Mouse (Mus musculus): ENCODE data around the gene B4gat1.

B4gat1 gene

DNA sequence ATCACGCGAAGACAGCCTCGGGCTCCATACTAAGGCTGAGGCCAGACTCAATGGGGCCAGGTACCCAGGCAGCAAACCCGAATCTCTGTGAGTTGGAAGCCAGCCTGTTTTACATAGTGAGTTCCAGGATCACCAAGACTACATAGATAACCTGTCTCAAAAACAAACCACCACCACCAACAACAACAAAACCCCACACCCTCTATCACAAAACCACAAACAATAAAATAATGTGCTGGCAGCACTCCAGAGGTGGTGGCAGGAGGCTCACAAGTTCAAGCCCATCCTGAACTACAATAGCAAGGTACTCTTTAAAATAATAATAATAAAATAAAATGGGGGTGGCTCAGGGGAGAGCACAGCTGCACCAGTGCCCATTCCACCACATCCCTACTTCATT lies 2.0 kb upstream of the B4gat1 start:
- no peak for DNase-seq

DNA sequence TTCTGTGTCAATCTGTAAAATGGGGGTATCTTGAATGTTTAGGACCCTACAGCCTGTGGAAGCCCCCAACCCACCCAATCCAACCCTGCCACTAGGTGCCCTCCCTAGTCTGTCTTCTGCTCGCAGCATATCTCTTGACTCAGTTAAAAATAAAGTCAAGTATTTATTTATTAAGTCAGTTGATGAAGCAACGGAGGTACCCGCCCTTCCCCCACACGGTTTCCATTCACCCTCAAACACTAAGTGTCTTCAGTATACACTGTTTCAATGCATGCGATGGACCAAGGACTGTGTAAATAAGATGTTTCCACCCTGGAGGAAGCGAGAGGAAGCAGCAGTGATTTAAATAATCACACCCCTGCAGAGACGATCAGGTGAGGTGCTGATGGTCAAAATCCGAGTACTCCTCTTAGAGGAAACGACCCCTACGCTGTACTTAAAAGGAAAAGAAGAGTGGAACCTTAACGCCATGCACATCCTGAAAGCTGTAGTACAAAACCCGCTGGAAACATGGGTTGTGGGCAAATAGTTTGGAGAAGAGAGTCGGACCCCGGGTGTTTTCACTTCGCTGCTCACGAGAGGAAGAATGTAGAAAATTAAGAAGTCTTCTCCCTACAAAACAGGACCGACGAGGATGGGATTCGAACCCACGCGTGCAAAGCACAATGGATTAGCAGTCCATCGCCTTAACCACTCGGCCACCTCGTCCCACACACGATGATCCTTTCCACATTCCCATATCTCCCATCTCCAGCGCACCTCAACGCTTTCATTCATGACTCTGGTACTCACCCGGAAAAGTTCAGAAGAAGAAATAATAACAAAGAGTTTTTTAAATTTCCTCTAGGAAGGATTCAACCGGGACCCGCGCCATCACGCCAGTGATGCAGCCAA lies 701 bp upstream of the B4gat1 start:
- DNase-seq, result peak; percentile 91 to 95

DNA sequence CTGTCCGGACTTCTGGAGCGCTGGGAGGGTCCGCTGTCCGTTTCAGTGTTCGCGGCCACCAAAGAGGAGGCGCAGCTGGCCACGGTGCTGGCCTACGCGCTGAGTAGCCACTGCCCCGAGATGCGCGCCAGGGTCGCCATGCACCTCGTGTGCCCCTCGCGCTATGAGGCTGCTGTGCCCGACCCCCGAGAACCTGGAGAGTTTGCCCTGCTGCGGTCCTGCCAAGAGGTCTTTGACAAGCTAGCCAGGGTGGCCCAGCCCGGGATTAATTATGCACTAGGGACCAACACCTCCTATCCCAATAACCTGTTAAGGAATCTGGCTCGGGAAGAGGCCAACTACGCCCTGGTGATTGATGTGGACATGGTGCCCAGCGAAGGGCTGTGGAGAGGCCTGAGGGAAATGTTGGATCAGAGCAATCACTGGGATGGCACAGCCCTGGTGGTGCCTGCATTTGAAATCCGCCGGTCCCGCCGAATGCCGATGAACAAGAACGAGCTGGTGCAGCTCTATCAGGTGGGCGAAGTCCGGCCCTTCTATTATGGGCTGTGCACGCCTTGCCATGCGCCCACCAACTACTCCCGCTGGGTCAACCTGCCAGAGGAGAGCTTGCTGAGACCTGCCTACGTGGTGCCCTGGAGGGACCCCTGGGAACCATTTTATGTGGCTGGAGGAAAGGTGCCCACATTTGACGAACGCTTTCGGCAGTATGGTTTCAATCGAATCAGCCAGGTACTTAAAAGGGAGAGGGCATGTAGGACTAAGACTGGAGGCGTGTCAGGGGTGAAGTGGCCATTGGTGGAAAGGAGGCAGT lies 882 bp downstream of the B4gat1 start:
- DNase-seq, result peak in 1 of 2 experiments; percentile 39

DNA sequence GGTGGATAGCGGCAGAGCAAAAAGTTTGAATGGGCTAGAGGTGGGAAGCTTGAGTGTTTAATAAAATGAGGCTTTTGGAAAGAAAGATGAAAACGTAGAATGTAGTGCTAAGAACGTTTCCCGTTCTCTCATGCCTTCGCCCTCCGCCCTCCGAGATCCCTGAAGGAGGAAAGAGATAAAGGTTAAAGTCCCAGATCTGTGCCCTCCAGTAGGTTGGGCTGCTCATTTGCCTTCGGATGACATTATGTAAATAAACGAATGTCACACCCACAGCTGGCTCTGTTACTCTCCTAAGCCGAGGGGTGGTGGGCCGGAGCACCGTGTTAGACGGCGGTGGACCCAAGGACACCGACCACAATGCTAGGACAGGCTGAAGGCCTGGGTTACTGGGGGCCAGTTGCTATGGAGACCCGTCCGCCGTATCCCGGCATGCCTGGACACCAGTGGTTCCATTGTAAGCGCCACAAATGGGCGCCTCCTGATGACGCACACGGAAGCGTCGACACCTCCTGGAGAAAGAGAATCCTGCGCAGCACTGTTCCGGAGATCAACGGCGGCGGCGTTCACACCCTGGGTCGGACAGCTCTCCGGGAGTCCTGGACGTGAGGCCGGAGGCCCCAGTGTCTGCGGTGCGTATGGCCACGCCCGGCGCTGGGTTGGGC lies 2.4 kb downstream of the B4gat1 start, which contains the start of gene Brms1:
Brms1 (plus strand) TSS at position 493 of the 662 bp plus-strand sequence.
- DNase-seq, result peak; percentile 89 to 90

DNA sequence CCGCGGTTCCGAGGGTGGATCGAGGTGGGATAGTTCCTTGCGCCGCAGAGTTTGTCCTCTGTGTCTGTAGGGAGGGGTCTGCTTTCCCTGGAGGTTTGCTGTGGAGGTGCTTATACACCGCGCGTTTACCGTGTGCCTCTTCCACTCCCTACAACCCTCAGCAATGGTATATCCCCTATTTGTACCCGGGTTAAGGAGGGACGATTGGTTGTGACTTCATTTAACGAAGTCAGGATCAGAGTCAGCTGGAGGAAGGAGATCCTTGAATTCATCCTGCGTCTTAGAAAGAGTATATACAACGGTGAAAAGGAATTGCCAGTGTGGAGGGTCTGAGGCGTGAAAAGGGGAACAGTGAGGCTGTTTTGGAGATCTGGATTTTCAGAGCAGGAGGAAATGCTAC lies 3.0 kb downstream of the B4gat1 start:
- DNase-seq, result no peak

DNA sequence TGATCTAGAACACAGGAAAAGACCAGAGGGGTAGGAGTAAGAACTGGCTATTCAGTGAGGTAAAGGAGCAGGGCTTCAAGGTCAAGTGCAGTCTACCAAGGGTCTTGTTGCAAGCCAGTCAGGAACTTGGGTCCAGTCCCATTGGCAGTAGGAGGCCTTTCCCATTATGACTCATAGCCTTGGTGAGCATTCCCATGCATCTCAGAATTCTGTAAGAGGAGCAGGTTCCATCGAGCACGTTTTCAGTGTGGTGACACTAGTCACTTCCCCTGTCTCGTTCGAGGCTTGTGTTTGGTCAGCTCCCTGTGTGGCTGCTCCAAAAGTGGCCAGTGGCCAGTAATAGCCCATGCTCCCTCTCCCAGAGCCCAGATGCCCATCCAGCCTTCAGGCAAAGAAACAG lies 6.9 kb downstream of the B4gat1 start:
- DNase-seq, result no peak

DNA sequence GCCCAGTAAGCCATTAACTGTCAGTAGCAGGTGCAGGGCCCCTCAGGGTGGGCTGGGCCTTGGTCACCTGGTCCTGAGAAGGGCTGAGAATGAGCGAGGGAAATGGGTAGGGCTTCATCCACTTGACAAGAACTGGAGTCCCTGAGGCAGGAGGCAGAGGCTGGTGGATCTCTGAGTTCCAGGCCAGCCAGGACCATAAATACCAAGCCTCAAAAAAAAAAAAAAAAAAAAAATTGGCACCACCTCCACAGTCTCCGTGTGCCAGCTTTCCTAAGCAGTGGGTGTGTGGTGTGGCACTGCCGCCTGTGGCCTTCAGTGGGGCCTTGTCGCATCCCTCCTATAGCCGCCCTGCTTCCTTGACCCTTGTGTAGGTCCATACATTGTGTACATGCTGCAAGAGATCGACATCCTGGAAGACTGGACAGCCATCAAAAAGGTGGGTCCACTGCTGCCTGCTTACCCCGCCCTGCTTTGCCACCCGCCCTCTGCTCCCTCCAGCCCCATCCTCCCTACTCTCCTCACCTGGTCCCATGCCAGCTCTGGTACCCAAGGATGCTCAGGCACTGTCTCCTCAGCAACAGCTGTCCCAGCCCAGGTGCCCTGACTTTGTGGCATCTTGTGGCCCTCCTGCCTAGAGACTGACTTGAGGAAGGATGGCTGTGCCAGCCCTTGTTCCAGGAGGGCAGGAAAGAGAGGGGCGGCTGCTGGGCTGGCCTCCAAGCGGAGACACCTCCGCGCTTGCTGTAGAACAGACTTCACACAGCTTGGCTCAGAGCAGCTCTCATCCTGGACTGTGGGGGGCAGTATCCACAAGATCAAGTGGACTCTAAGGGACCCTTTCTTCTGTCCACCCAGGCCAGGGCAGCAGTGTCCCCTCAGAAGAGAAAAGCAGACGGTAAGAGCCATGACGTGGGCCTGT lies 9.8 kb downstream of the B4gat1 start:
- DNase-seq, result no peak

DNA sequence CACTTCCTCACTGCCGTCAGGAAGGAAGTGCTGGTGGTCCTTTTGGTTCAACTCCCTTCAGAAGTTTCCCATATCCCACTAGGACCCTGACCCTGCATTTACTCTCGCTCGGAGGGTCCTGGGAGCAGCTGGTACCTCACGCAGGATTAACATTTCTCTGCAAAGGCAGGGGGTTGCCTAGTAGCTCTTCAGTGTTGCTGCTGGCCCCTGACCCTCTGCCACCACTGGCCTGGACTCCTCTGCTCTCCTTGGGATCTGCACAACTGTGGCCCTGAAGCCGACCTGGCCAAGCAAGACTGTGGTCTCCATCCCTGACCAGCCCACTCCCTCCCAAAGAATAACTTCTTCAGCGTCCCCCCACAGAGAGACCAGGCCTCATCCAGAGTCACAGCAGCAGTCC lies 10.7 kb downstream of the B4gat1 start:
- DNase-seq, result no peak

DNA sequence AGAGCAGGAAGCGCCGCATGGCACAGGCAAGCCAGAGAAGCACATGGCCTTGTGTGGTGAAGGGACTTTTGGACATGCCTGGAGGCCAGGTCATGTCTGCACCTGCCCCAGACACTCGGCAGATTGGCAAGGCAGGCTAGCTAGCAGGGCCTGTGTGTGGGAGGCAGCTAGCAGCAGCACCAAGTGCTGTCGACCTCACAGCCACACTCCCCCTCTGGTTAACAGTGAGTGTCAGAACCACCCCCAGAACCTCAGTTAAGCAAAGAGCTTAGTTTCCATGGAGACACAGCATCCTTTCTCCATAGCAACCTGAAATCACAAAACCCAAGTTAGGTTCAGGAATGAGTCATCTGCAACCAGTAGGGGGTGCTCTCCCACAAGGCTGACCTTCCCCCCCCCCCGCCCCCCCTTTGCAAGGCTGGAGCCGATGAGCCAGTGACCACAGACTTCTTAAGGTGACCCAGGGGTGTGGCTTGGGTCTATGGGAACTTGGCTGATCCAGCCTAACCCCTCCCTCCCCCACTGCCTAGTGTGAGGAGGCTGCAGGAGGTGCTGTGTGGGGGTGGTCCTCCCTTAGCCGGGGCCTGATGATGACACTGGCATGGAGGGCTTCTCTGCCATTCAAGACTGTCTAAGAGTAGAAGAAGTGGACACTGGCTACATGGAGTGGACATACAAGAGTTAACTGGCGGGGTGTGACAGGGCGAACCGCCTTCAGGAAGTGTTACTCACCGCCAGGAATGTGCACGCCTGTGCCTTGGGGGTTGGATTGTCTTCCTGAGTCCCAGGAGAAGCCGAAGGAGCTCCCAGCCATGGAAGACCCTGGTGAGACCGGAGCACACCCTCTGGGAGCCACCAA lies 11.7 kb downstream of the B4gat1 start, which contains the start of gene Rin1:
Rin1 (plus strand) TSS at position 435 of the 859 bp plus-strand sequence.
- peak; percentile 44 to 55 for DNase-seq

DNA sequence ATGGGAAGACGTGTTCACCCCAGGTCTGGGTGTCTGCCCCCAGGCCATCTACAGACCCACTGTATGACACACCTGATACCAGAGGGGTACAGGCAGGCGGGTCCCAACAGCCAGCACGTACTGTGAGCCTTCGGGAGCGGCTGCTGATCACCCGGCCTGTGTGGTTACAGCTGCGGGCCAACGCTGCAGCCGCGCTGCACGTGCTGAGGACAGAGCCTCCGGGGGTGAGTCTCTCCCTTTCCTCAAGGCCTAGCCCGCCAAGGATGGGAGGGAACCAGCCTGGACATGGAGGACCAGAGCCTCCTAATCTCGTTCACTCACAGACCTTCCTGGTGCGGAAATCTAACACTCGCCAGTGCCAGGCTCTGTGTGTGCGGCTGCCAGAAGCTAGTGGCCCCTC lies 12.4 kb downstream of the B4gat1 start:
- peak in 1 of 2 experiments; percentile 43 for DNase-seq

DNA sequence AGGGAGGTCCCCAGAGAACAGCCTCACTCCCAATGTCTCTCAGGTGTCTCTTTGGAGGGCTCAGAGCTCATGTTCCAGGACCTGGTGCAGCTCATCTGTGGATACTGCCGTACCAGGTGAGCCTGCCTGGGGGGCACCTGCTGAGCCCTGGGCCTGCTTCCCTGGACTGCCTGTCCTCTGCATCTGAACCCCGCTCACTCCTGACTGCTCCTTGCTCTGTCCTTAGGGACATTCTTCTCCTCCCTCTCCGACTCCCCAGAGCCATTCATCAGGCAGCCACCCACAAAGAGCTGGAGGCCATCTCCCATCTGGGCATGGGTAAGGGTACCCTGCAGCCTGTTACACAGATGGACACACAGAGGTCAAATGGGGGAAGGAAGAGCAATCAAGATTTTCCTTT lies 12.9 kb downstream of the B4gat1 start:
- DNase-seq, result peak in 1 of 2 experiments; percentile 38

DNA sequence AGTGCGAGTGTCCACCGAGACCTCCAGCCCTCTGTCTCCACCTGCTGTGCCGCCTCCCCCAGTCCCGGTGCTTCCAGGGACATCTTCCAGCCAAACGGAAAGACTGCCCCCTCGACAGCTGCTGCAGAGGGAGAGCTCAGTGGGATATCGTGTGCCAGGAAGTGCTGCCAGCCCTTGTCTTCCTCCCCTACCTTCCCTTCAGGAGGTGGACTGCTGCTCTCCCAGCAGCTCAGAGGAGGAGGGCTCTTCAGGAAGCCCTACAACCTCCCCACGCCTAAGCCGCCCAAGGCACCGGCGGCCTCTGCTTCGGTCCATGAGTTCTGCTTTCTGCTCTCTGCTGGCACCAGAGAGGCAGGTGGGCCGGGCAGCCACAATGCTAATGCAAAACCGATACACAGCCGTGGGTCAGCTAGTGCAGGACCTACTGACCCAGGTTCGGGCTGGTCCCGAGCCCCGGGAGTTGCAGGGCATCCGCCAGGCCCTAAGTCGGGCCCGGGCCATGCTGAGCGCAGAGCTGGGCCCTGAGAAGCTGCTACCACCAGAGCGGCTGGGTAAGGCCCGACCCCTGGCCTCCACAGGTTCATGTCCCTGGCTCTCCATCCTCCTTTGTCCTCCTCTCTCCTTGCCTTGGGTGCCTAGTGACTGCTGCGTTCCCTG lies 13.7 kb downstream of the B4gat1 start:
- DNase-seq, result peak; percentile 58 to 64

DNA sequence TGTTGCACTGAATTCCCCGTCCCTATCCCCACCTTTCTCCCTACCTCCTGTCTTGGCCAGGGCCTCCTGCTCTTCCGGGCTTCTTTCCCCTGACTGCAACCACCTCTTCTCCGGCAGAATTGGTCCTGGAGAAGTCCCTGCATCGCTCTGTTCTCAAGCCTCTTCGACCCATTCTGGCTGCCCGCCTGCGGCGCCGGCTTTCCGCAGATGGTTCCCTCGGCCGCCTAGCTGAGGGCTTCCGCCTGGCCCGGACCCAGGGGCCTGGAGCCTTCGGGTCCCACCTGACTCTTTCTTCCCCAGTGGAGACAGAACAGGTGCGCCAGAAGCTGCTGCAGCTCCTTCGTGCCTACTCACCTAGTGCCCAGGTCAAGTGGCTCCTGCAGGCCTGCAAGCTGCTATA lies 14.2 kb downstream of the B4gat1 start:
- DNase-seq, result peak; percentile 71 to 79

DNA sequence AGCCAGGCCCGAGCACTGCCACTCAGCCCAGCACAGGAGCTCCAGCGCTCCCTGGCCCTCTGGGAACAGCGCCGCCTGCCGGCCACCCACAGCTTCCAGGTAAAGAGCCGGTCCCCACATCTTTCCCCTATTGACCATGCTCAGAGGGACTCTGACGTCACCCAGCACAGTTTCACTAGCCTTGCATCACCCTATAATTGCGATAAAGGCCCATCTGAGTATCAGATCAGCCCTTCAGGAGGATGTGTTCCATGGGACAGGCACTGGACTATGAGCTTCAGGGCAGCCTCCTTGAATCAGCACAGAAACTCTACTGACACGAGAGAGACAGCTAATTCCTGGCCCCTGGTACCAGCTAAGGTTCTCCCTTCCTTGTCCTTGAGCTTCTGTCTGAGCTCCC lies 15.3 kb downstream of the B4gat1 start:
- DNase-seq, result peak; percentile 74 to 80

DNA sequence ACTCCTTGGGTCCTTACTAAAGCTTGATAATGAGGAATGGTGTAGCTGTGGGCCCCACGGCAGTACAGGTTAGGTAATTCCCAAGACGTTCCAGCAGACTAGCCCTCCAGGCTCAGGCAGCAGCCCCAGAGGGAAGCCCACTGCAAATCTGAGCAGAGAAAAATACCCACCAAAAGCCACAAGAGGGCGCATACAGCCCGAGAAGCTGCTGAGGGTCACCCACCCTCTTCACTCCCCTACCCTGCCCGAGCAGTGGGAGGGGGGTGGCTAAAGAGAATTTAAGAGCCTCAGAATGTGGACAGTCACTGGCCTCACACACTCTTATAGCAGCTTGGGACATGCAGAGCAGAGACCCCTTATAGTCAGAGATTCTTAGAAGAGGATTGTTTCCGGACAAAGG lies 17.6 kb downstream of the B4gat1 start:
- DNase-seq, result peak in 1 of 2 experiments; percentile 45

DNA sequence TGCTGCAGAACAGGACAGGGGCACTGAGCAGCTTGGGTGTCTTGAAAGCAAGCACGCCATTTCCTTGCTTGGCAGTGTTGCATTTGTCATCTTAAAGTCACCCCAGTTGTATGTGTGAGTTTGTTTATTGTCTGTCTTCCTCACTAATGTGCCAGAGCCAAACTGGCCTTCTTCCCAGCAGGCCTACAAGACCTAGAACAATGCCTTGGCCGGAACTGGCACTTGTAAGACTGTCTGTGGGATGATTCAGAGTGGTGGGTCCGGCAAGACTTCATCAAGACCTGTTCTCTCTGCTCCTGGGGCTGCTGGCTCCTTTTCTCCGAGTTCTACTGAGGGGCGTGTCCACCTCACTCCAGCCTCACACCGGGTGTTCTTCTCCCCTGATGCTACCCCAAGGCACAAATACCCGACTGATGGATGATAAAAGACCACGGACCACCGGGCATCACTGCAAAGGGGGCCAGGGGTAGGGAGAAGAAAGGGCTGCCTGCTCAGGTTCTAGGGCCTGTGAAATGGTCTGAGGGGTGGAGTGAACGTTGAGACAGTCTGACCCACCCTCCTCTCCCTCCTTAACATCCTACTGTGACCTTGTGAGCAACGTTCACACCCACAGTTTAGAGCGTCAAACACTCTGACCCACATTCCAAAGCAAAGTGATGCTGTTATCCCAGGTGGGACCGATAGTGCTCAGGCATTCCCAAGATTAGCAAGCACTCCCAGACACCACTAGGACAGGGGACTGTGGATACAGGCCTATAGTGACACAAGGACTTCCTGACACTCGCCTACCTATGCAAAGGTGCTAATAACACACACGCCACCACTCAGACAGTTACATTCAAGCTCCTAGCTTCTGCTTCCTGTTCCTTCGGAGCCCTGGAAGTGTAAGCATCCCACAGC lies 19.5 kb downstream of the B4gat1 start:
- DNase-seq, result no peak

DNA sequence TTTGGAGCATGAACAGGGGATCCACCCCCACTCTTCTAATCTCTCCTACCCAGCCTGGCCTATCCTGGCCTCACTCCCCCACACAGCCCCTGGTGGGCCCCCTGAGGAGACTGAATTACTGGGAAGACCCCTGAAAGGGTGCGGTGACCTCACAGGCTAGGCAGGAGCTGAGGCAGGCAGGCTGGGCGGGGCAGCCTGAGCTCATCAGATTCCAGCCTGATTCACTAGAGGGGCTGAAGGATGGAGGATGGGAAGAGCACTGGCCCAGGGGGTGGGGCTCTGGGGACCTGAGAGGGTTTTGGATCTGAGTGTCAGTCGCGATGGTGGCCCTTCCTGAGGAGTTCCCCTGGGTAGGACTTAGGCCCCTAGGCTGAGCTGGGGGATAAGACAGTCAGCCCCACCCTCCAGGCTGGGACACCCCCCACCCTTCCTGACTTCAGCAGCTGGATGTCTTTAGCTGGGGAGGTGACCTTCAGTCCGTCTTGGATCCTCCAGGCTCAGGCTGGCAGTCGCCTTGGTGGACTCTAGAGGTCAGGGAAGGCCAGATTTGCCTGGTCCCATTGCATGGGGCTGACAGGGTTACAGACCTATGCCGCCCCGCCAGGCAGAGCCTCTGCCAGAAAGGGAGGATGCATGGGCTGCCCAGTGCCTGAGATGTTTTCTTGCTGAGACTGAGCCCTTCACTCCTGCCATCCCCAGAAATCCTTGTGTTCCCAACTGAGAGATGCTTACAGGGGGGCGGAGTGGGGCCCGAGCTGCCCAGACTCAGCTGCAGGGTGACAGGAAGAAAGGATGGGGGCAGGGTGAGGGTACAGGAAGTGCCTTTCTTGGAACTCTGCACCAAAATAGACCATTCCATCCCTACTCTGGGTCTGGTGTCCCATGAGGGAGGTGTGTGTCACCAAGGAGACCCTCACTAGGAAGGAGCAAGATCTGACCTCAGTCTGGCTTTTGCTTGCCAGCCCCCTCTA lies 20.5 kb downstream of the B4gat1 start:
- DNase-seq, result no peak
